In genomic region chr14:29040606-29041364, GRCm38 (mm10) we compare ENCODE assay signal across 13 mouse cellular contexts. TPM values are rescaled to one million over a fixed set of nuclear protein-coding genes. Genes with fewer than 3 reads are reported as not detected.
DNase-seq lines count a peak whose midpoint lies in the region; ATAC-seq and TF ChIP-seq lines count a peak whose summit lies in the region.
"Had no signal": no experiment of that assay in that cellular context is flagged by ENCODE, and none has a peak within 500 bp of the region (broad histone marks: within the 10 kb centered on the region; RNA-seq: fewer than 3 reads in every experiment).

No protein-coding gene starts in this region.

- TF ChIP-seq POLR2A in heart, adult 2 months (IDR thresholded peaks at IDR 0.05; ENCODE audit: insufficient read depth, low read depth, low read length) = no peak
- no peak for TF ChIP-seq POLR2A in lung, adult 2 months (IDR thresholded peaks at IDR 0.05; ENCODE audit: borderline replicate concordance, extremely low read depth, low read depth, low read length)

- H3K4me1 ChIP-seq in heart, adult 2 months (ENCODE audit: control insufficient read depth, insufficient read depth, low read length) = no peaks in the 10 kb centered on the region
- no peaks in the 10 kb centered on the region for H3K4me1 ChIP-seq in lung, adult 2 months (ENCODE audit: control insufficient read depth, insufficient read depth, low read length)
- H3K4me1 ChIP-seq in hindbrain, postnatal 0 days (ENCODE audit: insufficient read depth, low read length) = peaks cover 11% of the 10 kb centered on the region; the same call in 1 of the 2 replicates
- H3K4me1 ChIP-seq: liver, embryonic 15.5 days had no signal

- TF ChIP-seq CTCF in heart, adult 2 months (IDR thresholded peaks at IDR 0.05) = no peak
- no peak for TF ChIP-seq CTCF in lung, adult 2 months (IDR thresholded peaks at IDR 0.05; ENCODE audit: insufficient read depth, low read length)
- no peak for TF ChIP-seq CTCF in hindbrain, postnatal 0 days (IDR thresholded peaks at IDR 0.05; ENCODE audit: low read depth)

- ATAC-seq in hindbrain, postnatal 0 days = peak; percentile 82
- no peak for ATAC-seq in erythroid progenitor cell, adult 5-6 weeks (replicated peaks; ENCODE audit: low FRiP score, poor library complexity, severe bottlenecking)

- TF ChIP-seq EP300 in heart, adult 2 months (IDR thresholded peaks at IDR 0.05; ENCODE audit: insufficient read depth, low read depth, low read length) = no peak

- H3K36me3 ChIP-seq in heart, adult 2 months (ENCODE audit: control insufficient read depth, insufficient read depth, low read length) = no peaks in the 10 kb centered on the region
- H3K36me3 ChIP-seq in hindbrain, postnatal 0 days (ENCODE audit: insufficient read depth, low read length) = no peaks in the 10 kb centered on the region
- H3K36me3 ChIP-seq: liver, embryonic 15.5 days had no signal

- no peaks in the 10 kb centered on the region for H3K27me3 ChIP-seq in heart, adult 2 months (ENCODE audit: control insufficient read depth, insufficient read depth, low read length)
- no peaks in the 10 kb centered on the region for H3K27me3 ChIP-seq in hindbrain, postnatal 0 days (ENCODE audit: insufficient read depth, low read length)
- H3K27me3 ChIP-seq: liver, embryonic 15.5 days had no signal

- intact Hi-C loops in heart, adult 2 months (cut with DNase I) = no loop called here
- intact Hi-C loops in heart, postnatal 36 days (cut with DNase I) = no loop called here

- H3K79me2 ChIP-seq in heart, adult 2 months (replicated peaks; ENCODE audit: control insufficient read depth, insufficient read depth, low read length) = no peaks in the 10 kb centered on the region

- no peak overlapping the region for H3K9ac ChIP-seq in heart, adult 2 months (ENCODE audit: low read depth, low read length)
- H3K9ac ChIP-seq in hindbrain, postnatal 0 days (replicated peaks; ENCODE audit: low read length) = no peak overlapping the region
- H3K9ac ChIP-seq: liver, embryonic 15.5 days had no signal

- peak overlapping the region; percentile 69 for H3K27ac ChIP-seq in heart, adult 2 months
- peak overlapping the region; percentile 54 for H3K27ac ChIP-seq in hindbrain, postnatal 0 days
- H3K27ac ChIP-seq: liver, embryonic 15.5 days had no signal

- WGBS in heart, adult 2 months = 75% methylated on average over 9 of the region's 9 CpGs
- 38% methylated on average over 9 of the region's 9 CpGs for WGBS in lung, adult 2 months
- 35% methylated on average over 9 of the region's 9 CpGs for WGBS in hindbrain, postnatal 0 days

- DNase-seq in heart, adult 2 months = peak in 1 of 2 experiments; percentile 33
- DNase-seq in heart, postnatal 36 days = no peak
- peak; percentile 32 for DNase-seq in lung, postnatal 14 days
- DNase-seq in lung, adult 2 months = no peak
- peak; percentile 76 to 82 for DNase-seq in adrenal gland, postnatal 36 days
- DNase-seq in hindbrain, postnatal 0 days (ENCODE audit: low spot score) = peak; percentile 84
- no peak for DNase-seq in urinary bladder, adult 18-20 months (ENCODE audit: low spot score in 2 of 2)
- DNase-seq: thymus, postnatal 36 days had no signal

- H3K4me2 ChIP-seq in hindbrain, postnatal 0 days (ENCODE audit: low read depth, low read length) = no peak overlapping the region
- H3K4me2 ChIP-seq: liver, embryonic 15.5 days had no signal

- no peaks in the 10 kb centered on the region for H3K9me3 ChIP-seq in hindbrain, postnatal 0 days (ENCODE audit: low read length)
- H3K9me3 ChIP-seq: liver, embryonic 15.5 days had no signal

- no peak overlapping the region for H3K4me3 ChIP-seq in heart, adult 2 months
- H3K4me3 ChIP-seq in lung, adult 2 months (replicated peaks; ENCODE audit: extremely low read depth, low read depth, low read length) = no peak overlapping the region
- H3K4me3 ChIP-seq in hindbrain, postnatal 0 days (ENCODE audit: low read length) = no peak overlapping the region
- H3K4me3 ChIP-seq: liver, embryonic 15.5 days had no signal

RNA-seq across cellular contexts. Expression of gene Lrtm1, which starts 22.8 kb away (rescaled TPM):
- total RNA-seq in heart, adult 2 months (2021) = 100 to 1,000 TPM; 189 to 202 TPM
- 81.6 and 182 TPM in 2 replicates for polyA plus RNA-seq in heart, adult 2 months (2012; rRNA removed)
- 100 to 1,000 TPM; 165 to 198 TPM for total RNA-seq in heart, postnatal 36 days (2021)
- 0.08 and 1.6 TPM in 2 replicates for polyA plus RNA-seq in lung, adult 2 months (2012; rRNA removed)
- total RNA-seq in adrenal gland, postnatal 36 days (2021) = not detected
- 0.31 TPM in 1 of 2 replicates, not detected in the other for total RNA-seq in hindbrain, postnatal 0 days (2014; rRNA removed)
- 0.09 and 0.11 TPM in 2 replicates for polyA plus RNA-seq in hindbrain, postnatal 0 days (2015; fragmentation: Nextera tagmentation; extraction: Ambion mirVana)
- total RNA-seq in erythroid progenitor cell, adult 5-6 weeks (2015; ENCODE audit: low replicate concordance) = not detected in 2 replicates
- total RNA-seq in erythroid progenitor cell, adult 5-6 weeks (2017; ENCODE audit: low replicate concordance) = not detected in 2 replicates
- total RNA-seq: hematopoietic stem cell, adult 5-6 weeks; layer of hippocampus, postnatal 25 days had no signal
- polyA plus RNA-seq: cerebellum, adult 2 months had no signal

Comparison
In these comparisons a context has a peak if more than half of its experiments do, and no peak if none do; other contexts are left out.
1. DNase-seq: peak in lung, postnatal 14 days (single experiment), adrenal gland, postnatal 36 days (2 of 2) and hindbrain, postnatal 0 days (single experiment); none in heart, postnatal 36 days (0 of 2), lung, adult 2 months (single experiment) and urinary bladder, adult 18-20 months (0 of 2).
2. RNA of gene Lrtm1, which starts 22.8 kb away (total RNA-seq): 189 to 202 TPM in heart, adult 2 months and 165 to 198 TPM in heart, postnatal 36 days; 0.31 TPM in hindbrain, postnatal 0 days, not detected in adrenal gland, postnatal 36 days and not detected in erythroid progenitor cell, adult 5-6 weeks; every median in the first group is over 100 times any median in the second.